Mouse (Mus musculus): ENCODE results near the gene Hcst. TPM values are rescaled to one million over a fixed set of nuclear protein-coding genes. Genes with fewer than 3 reads are reported as not detected.
A peak's percentile ranks its signal among the peaks of the same experiment; 100 is the strongest.

The Hcst gene
- polyA plus RNA-seq, 1 experiment from 2014 or later = not detected

- Histone ChIP-seq H3K36me3 (peaks cover 16% of the 10 kb centered on the region; the same call in 1 of the 2 replicates), H3K9ac (replicated peaks) (no peak overlapping the region), H3K4me2 (replicated peaks) (no peak overlapping the region), H3K4me3 (replicated peaks) (no peak overlapping the region), H3K27ac (no peak overlapping the region), H3K27me3 (no peaks in the 10 kb centered on the region), H3K4me1 (replicated peaks) (no peaks in the 10 kb centered on the region), H3K9me3 (no peaks in the 10 kb centered on the region)
- no peak for ATAC-seq
Observed at GRCm38 (mm10) chr7:30429327-30429726, 9.7 kb upstream of the Hcst start.

DNA sequence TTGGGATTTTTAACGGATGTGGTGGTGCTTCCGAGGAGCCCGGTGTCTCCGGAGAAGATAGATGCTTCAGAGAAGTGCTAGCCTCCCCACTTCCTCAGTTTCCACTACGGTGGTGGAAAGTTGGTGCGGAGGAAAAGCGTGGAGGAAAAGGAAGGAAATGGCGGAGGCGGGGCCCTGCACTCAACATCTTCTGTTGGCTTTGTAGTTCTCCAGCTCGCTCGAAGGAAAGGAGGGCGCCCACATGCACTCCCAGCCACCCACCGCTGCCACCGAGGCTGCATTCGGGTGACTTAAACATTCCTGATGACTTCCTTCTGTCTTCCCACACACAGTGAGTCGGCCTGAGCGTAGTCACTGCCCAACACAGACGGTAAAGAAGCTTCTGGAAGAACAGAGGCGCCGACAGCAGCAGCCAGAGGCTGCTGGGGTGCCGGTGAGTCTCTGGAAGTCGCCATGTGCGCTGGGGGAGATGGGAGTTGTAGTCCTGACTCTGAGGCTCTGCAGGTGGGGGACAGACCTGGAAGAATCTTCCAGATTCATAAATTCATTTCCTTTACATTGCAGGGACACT, 3.5 kb upstream of the Hcst start:
- Histone ChIP-seq H3K4me2 (replicated peaks) (peak overlapping the region; percentile 83), H3K27me3 (peaks cover 17% of the 10 kb centered on the region), H3K4me1 (replicated peaks) (peaks cover 20% of the 10 kb centered on the region), H3K27ac (no peak overlapping the region), H3K9me3 (peaks cover 5% of the 10 kb centered on the region; the same call in 1 of the 2 replicates), H3K9ac (replicated peaks) (0 out of 2 replicates have a peak overlapping the region, but pooled peaks have one; percentile 76), H3K36me3 (peaks cover 15% of the 10 kb centered on the region; the same call in 1 of the 2 replicates), H3K4me3 (replicated peaks) (peak overlapping the region; percentile 57)
- 51% methylated on average over 23 of the region's 23 CpGs for WGBS
- ATAC-seq = no peak

DNA sequence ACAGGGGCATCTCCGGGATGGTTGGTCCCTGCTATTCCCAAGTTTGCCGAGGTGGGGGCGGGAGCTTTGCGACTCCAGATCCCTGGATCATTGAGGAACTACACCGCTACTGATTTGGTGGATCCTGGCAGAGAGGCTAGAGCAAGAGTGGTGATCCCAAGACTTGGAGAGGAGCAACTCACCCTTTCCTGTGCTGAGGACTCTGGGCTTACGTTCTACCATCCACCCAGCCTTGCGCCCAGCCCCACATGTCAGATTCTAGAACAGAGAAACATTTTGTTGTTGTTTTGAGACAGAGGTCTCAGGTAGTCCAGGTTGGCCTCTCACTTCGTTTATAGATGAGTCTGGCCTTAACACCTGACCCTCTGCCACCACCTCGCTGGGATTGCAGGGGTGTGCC, 2.9 kb upstream of the Hcst start:
- Histone ChIP-seq H3K9me3 (peaks cover 5% of the 10 kb centered on the region; the same call in 1 of the 2 replicates), H3K27ac (no peak overlapping the region), H3K4me1 (replicated peaks) (peaks cover 20% of the 10 kb centered on the region), H3K9ac (replicated peaks) (peak overlapping the region; percentile 76), H3K27me3 (peaks cover 17% of the 10 kb centered on the region), H3K4me3 (replicated peaks) (peak overlapping the region; percentile 57), H3K36me3 (peaks cover 15% of the 10 kb centered on the region; the same call in 1 of the 2 replicates), H3K4me2 (replicated peaks) (peak overlapping the region; percentile 83)
- 14% methylated on average over 9 of the region's 9 CpGs for WGBS
- no peak; the same call in 1 of the 2 replicates for ATAC-seq

GRCm38 (mm10) chr7:30421890-30422435, 2.3 kb upstream of the Hcst start:
- peaks cover 5% of the 10 kb centered on the region; the same call in 1 of the 2 replicates for H3K9me3 ChIP-seq
- under 1% methylated on average over 45 of the region's 45 CpGs for WGBS
- H3K4me1 ChIP-seq (replicated peaks) = peaks cover 20% of the 10 kb centered on the region
- ATAC-seq = peak; percentile 89
- H3K27me3 ChIP-seq = peaks cover 17% of the 10 kb centered on the region
- no peak overlapping the region for H3K27ac ChIP-seq
- peak overlapping the region; percentile 57 for H3K4me3 ChIP-seq (replicated peaks)
- H3K36me3 ChIP-seq = peaks cover 10% of the 10 kb centered on the region; the same call in 1 of the 2 replicates
- peak overlapping the region; percentile 83 for H3K4me2 ChIP-seq (replicated peaks)
- peak overlapping the region; percentile 76 for H3K9ac ChIP-seq (replicated peaks)

GRCm38 (mm10) chr7:30421175-30421889, 1.7 kb upstream of the Hcst start, which contains the start of gene Nfkbid:
Nfkbid (plus strand) TSS chr7:30421732.
- H3K27ac ChIP-seq = no peak within 1 kb of the TSS
- peak; percentile 6; the same call in 1 of the 2 replicates for ATAC-seq
- 10% methylated on average over 31 of the region's 31 CpGs for WGBS

GRCm38 (mm10) chr7:30420673-30421072, 1.0 kb upstream of the Hcst start:
- peaks cover 5% of the 10 kb centered on the region; the same call in 1 of the 2 replicates for H3K9me3 ChIP-seq
- H3K4me2 ChIP-seq (replicated peaks) = no peak overlapping the region
- peaks cover 20% of the 10 kb centered on the region for H3K4me1 ChIP-seq (replicated peaks)
- H3K27ac ChIP-seq = no peak overlapping the region
- no peak overlapping the region for H3K9ac ChIP-seq (replicated peaks)
- no peak for ATAC-seq
- H3K36me3 ChIP-seq = peaks cover 3% of the 10 kb centered on the region; the same call in 1 of the 2 replicates
- WGBS = 90% methylated on average over 3 of the region's 3 CpGs
- H3K27me3 ChIP-seq = peaks cover 17% of the 10 kb centered on the region
- no peak overlapping the region; the same call in 1 of the 2 replicates for H3K4me3 ChIP-seq (replicated peaks)

More at GRCm38 (mm10) chr7:30421175-30421889, 1.7 kb upstream of the Hcst start, which contains the start of gene Nfkbid:
- peak within 1 kb of the TSS; percentile 76 for H3K9ac ChIP-seq (replicated peaks)
- peaks cover 8% of the 10 kb centered on the region; the same call in 1 of the 2 replicates for H3K36me3 ChIP-seq
- peaks cover 20% of the 10 kb centered on the region for H3K4me1 ChIP-seq (replicated peaks)
- H3K4me2 ChIP-seq (replicated peaks) = peak within 1 kb of the TSS; percentile 83
- peak within 1 kb of the TSS; percentile 57 for H3K4me3 ChIP-seq (replicated peaks)
- peaks cover 17% of the 10 kb centered on the region for H3K27me3 ChIP-seq
- peaks cover 5% of the 10 kb centered on the region; the same call in 1 of the 2 replicates for H3K9me3 ChIP-seq

- WGBS = 80% methylated on average over 9 of the region's 9 CpGs
- Histone ChIP-seq H3K4me2 (replicated peaks) (no peak overlapping the region), H3K27ac (no peak overlapping the region), H3K4me1 (replicated peaks) (peaks cover 12% of the 10 kb centered on the region), H3K36me3 (no peaks in the 10 kb centered on the region), H3K9me3 (peaks cover 5% of the 10 kb centered on the region; the same call in 1 of the 2 replicates), H3K9ac (replicated peaks) (no peak overlapping the region), H3K27me3 (peaks cover 13% of the 10 kb centered on the region), H3K4me3 (replicated peaks) (no peak overlapping the region)
- ATAC-seq = no peak
Observed at GRCm38 (mm10) chr7:30417856-30418255, 1.8 kb downstream of the Hcst start.

DNA sequence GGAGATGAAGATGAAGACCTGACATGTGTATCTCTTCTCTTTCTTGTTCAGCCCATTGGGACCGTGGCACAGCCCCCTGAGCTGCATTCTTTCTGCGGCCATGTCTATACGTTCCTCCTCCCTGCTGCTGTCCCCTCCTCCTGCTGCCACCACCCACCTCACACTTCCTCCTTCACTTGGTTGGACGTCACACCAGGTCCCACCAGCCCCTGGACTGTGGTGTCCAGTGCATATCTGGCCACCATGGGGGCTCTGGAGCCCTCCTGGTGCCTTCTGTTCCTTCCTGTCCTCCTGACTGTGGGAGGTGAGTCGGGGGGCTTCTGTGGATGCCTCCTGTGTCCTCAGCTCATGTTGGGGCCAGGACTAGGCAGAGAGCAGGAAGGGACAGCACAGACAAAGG, 6.1 kb downstream of the Hcst start, which contains the start of gene Tyrobp:
Tyrobp (plus strand) TSS at position 165 of the 400 bp plus-strand sequence.
- Histone ChIP-seq H3K27me3 (no peaks in the 10 kb centered on the region), H3K36me3 (no peaks in the 10 kb centered on the region), H3K9me3 (no peaks in the 10 kb centered on the region), H3K27ac (no peak within 1 kb of the TSS), H3K9ac (replicated peaks) (no peak within 1 kb of the TSS), H3K4me1 (replicated peaks) (no peaks in the 10 kb centered on the region), H3K4me2 (replicated peaks) (no peak within 1 kb of the TSS), H3K4me3 (replicated peaks) (no peak within 1 kb of the TSS)
- 69% methylated on average over 5 of the region's 5 CpGs for WGBS
- no peak for ATAC-seq

- no peak overlapping the region for H3K4me3 ChIP-seq (replicated peaks)
- H3K27ac ChIP-seq = no peak overlapping the region
- no peak for ATAC-seq
- H3K9ac ChIP-seq (replicated peaks) = no peak overlapping the region
- H3K4me1 ChIP-seq (replicated peaks) = no peaks in the 10 kb centered on the region
- H3K4me2 ChIP-seq (replicated peaks) = no peak overlapping the region
- H3K36me3 ChIP-seq = no peaks in the 10 kb centered on the region
- H3K9me3 ChIP-seq = no peaks in the 10 kb centered on the region
- no peaks in the 10 kb centered on the region for H3K27me3 ChIP-seq
- WGBS = 74% methylated on average over 4 of the region's 4 CpGs
Observed at GRCm38 (mm10) chr7:30412735-30413147, 6.9 kb downstream of the Hcst start.

- ATAC-seq = no peak
- no peaks in the 10 kb centered on the region for H3K9me3 ChIP-seq
- H3K4me3 ChIP-seq (replicated peaks) = no peak overlapping the region
- H3K4me2 ChIP-seq (replicated peaks) = no peak overlapping the region
- H3K27ac ChIP-seq = no peak overlapping the region
- no peaks in the 10 kb centered on the region for H3K36me3 ChIP-seq
- H3K9ac ChIP-seq (replicated peaks) = no peak overlapping the region
- no peaks in the 10 kb centered on the region for H3K4me1 ChIP-seq (replicated peaks)
- WGBS = 84% methylated on average over 3 of the region's 3 CpGs
- H3K27me3 ChIP-seq = no peaks in the 10 kb centered on the region
Observed at GRCm38 (mm10) chr7:30411023-30411422, 8.6 kb downstream of the Hcst start.

DNA sequence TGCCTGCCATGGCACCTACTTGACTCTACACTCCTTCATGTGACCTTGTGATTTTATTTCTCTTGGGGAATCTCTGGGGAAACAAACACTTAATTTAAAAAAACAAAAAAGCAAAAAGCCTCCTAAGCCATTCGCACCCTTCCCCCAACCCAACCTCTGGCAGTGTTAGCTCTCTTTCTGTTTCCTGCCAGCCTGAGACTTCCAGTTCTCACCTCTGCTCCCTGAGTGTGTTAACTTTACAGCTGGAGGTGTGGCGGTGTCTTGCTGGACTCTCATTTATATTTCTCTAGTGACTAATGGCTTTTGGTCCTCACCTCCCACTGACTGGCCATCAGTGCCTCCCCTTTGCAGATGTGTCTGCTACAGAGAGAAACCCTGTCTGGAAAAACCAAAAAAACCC, 9.9 kb downstream of the Hcst start:
- Histone ChIP-seq H3K9me3 (no peaks in the 10 kb centered on the region), H3K4me2 (replicated peaks) (no peak overlapping the region), H3K4me1 (replicated peaks) (no peaks in the 10 kb centered on the region), H3K9ac (replicated peaks) (no peak overlapping the region), H3K27ac (no peak overlapping the region), H3K4me3 (replicated peaks) (no peak overlapping the region), H3K36me3 (no peaks in the 10 kb centered on the region), H3K27me3 (no peaks in the 10 kb centered on the region)
- 89% methylated on average over 2 of the region's 2 CpGs for WGBS
- ATAC-seq = no peak

DNA sequence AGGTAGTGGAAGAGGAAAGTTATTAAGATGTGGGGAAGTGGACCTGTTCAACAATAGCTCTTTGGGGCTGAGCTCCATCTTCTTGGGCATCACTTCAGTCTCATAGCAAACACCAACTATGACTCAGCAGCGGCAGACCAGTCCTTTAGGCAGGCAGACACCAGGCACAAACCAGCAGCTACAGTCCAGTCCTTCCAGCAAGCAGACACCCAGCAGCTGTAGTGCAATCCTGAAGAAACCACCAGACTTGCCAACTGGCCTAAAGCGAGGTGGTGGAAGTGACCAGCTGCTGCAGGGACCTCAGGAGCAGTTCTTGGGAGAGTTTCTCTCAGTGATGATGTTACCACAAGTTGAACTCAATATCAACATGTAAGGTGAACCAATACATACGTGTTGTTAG, 11.0 kb downstream of the Hcst start:
- H3K9ac ChIP-seq (replicated peaks) = no peak overlapping the region
- no peaks in the 10 kb centered on the region for H3K27me3 ChIP-seq
- no peak overlapping the region for H3K4me3 ChIP-seq (replicated peaks)
- no peaks in the 10 kb centered on the region for H3K4me1 ChIP-seq (replicated peaks)
- no peak for ATAC-seq
- 94% methylated on average over 3 of the region's 3 CpGs for WGBS
- H3K36me3 ChIP-seq = no peaks in the 10 kb centered on the region
- no peaks in the 10 kb centered on the region for H3K9me3 ChIP-seq
- no peak overlapping the region for H3K27ac ChIP-seq
- no peak overlapping the region for H3K4me2 ChIP-seq (replicated peaks)
